Mouse (Mus musculus): ENCODE results near the gene Glrx3. TPM values are rescaled to one million over a fixed set of nuclear protein-coding genes. Genes with fewer than 3 reads are reported as not detected.
A peak's percentile ranks its signal among the peaks of the same experiment; 100 is the strongest.

The Glrx3 gene
- polyA plus RNA-seq, 1 experiment from 2014 or later: 254 TPM

DNA sequence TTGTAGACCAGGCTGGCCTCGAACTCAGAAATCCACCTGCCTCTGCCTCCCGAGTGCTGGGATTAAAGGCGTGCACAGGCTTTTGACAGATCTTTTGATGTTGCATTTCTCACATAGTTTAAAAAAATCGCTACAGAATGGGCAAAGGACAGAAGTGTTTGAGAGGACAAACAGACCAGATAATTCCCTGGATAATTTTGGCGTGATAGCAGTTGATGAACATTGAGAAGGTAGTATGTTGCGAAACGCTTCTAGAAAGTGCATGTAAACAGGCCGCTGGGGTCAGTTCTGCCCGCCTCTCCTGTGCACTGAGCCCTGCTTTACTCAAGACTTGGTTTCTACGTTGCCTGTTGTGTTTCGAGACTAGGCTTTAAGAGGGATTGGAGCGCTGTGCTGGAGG lies 7.9 kb downstream of the Glrx3 start:
- Histone ChIP-seq H3K9ac (ENCODE audit: low read depth, low read length) (no peak overlapping the region), H3K27me3 (ENCODE audit: control insufficient read depth, insufficient read depth, low read depth, low read length) (no peaks in the 10 kb centered on the region), H3K4me2 (ENCODE audit: low read length) (no peak overlapping the region), H3K4me1 (ENCODE audit: control insufficient read depth, insufficient read depth, low read length) (no peaks in the 10 kb centered on the region; the same call in 1 of the 2 replicates), H3K9me3 (replicated peaks; ENCODE audit: control insufficient read depth, low read length, poor library complexity, severe bottlenecking) (no peaks in the 10 kb centered on the region), H3K4me3 (ENCODE audit: low read depth, low read length) (no peak overlapping the region), H3K27ac (ENCODE audit: low read length) (no peak overlapping the region), H3K36me3 (ENCODE audit: control insufficient read depth, insufficient read depth, low read length) (peaks cover 23% of the 10 kb centered on the region)
- WGBS: 96% methylated on average over 12 of the region's 12 CpGs
- no peak for ATAC-seq

DNA sequence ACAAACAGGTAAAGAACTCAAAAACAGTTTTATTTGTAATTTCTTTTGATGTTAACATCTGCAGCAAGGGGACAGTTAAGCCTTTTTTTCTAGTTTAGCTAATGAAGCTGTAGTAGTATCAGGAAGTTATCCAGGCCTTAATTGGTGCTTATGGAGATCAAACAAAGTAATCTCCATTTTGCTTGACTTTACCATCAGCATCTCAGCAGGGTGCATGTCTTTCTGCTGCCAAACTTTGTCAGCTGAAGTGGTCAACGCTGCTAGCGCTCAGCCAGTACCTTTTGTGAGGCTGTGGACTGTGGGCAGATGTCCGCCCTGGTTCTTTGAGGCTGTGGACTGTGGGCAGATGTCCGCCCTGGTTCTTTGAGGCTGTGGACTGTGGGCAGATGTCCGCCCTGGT lies 24.0 kb downstream of the Glrx3 start:
- Histone ChIP-seq H3K27ac (ENCODE audit: low read length) (no peak overlapping the region), H3K9ac (ENCODE audit: low read depth, low read length) (no peak overlapping the region), H3K4me2 (ENCODE audit: low read length) (no peak overlapping the region), H3K4me1 (ENCODE audit: control insufficient read depth, insufficient read depth, low read length) (0 out of 2 replicates have a peak, but pooled peaks cover 3% of the 10 kb centered on the region), H3K27me3 (ENCODE audit: control insufficient read depth, insufficient read depth, low read depth, low read length) (no peaks in the 10 kb centered on the region), H3K4me3 (ENCODE audit: low read depth, low read length) (no peak overlapping the region), H3K9me3 (replicated peaks; ENCODE audit: control insufficient read depth, low read length, poor library complexity, severe bottlenecking) (no peaks in the 10 kb centered on the region), H3K36me3 (ENCODE audit: control insufficient read depth, insufficient read depth, low read length) (peaks cover 10% of the 10 kb centered on the region)
- WGBS: 52% methylated on average over 5 of the region's 5 CpGs
- ATAC-seq: no peak

GRCm38 (mm10) chr7:137468174-137468573 lies 30.8 kb downstream of the Glrx3 start:
- Histone ChIP-seq H3K4me3 (ENCODE audit: low read depth, low read length) (no peak overlapping the region), H3K9ac (ENCODE audit: low read depth, low read length) (no peak overlapping the region), H3K9me3 (replicated peaks; ENCODE audit: control insufficient read depth, low read length, poor library complexity, severe bottlenecking) (no peaks in the 10 kb centered on the region), H3K27ac (ENCODE audit: low read length) (no peak overlapping the region), H3K4me2 (ENCODE audit: low read length) (no peak overlapping the region), H3K27me3 (ENCODE audit: control insufficient read depth, insufficient read depth, low read depth, low read length) (no peaks in the 10 kb centered on the region), H3K36me3 (ENCODE audit: control insufficient read depth, insufficient read depth, low read length) (peaks cover 16% of the 10 kb centered on the region), H3K4me1 (ENCODE audit: control insufficient read depth, insufficient read depth, low read length) (no peaks in the 10 kb centered on the region)
- ATAC-seq: no peak
- WGBS: 67% methylated on average over 4 of the region's 4 CpGs

GRCm38 (mm10) chr7:137471431-137472120 lies 34.2 kb downstream of the Glrx3 start:
- peak; percentile 32; the same call in 1 of the 2 replicates for ATAC-seq
- H3K4me1 ChIP-seq (ENCODE audit: control insufficient read depth, insufficient read depth, low read length): no peaks in the 10 kb centered on the region
- no peaks in the 10 kb centered on the region for H3K9me3 ChIP-seq (replicated peaks; ENCODE audit: control insufficient read depth, low read length, poor library complexity, severe bottlenecking)
- H3K27me3 ChIP-seq (ENCODE audit: control insufficient read depth, insufficient read depth, low read depth, low read length): no peaks in the 10 kb centered on the region
- H3K27ac ChIP-seq (ENCODE audit: low read length): no peak overlapping the region
- no peak overlapping the region for H3K9ac ChIP-seq (ENCODE audit: low read depth, low read length)
- no peak overlapping the region for H3K4me3 ChIP-seq (ENCODE audit: low read depth, low read length)
- 67% methylated on average over 7 of the region's 7 CpGs for WGBS
- no peak overlapping the region for H3K4me2 ChIP-seq (ENCODE audit: low read length)
- H3K36me3 ChIP-seq (ENCODE audit: control insufficient read depth, insufficient read depth, low read length): peaks cover 7% of the 10 kb centered on the region; the same call in 1 of the 2 replicates

DNA sequence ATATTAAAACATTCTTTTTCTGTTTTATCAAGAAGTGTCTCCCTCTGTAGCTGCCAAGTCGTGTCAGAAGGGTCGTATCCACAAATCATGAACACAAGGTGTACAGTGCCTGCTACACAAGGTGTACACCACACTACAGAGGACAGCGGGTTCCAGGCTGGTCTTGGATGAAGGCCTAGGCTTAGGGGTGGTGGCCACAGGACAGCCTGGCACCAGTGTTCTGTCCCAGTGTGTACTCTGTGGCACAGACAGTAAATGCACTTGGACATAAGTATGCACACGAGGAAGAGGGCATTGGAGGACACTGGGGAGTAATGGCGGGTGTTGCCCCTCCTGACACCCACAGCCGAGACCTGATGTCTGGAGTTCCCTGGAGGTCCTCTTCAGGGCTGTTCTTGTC lies 34.7 kb downstream of the Glrx3 start:
- Histone ChIP-seq H3K36me3 (ENCODE audit: control insufficient read depth, insufficient read depth, low read length) (peaks cover 7% of the 10 kb centered on the region; the same call in 1 of the 2 replicates), H3K4me1 (ENCODE audit: control insufficient read depth, insufficient read depth, low read length) (no peaks in the 10 kb centered on the region), H3K27me3 (ENCODE audit: control insufficient read depth, insufficient read depth, low read depth, low read length) (no peaks in the 10 kb centered on the region), H3K9me3 (replicated peaks; ENCODE audit: control insufficient read depth, low read length, poor library complexity, severe bottlenecking) (no peaks in the 10 kb centered on the region), H3K4me2 (ENCODE audit: low read length) (no peak overlapping the region), H3K27ac (ENCODE audit: low read length) (no peak overlapping the region), H3K4me3 (ENCODE audit: low read depth, low read length) (no peak overlapping the region), H3K9ac (ENCODE audit: low read depth, low read length) (no peak overlapping the region)
- 85% methylated on average over 6 of the region's 6 CpGs for WGBS
- ATAC-seq: peak; percentile 42

DNA sequence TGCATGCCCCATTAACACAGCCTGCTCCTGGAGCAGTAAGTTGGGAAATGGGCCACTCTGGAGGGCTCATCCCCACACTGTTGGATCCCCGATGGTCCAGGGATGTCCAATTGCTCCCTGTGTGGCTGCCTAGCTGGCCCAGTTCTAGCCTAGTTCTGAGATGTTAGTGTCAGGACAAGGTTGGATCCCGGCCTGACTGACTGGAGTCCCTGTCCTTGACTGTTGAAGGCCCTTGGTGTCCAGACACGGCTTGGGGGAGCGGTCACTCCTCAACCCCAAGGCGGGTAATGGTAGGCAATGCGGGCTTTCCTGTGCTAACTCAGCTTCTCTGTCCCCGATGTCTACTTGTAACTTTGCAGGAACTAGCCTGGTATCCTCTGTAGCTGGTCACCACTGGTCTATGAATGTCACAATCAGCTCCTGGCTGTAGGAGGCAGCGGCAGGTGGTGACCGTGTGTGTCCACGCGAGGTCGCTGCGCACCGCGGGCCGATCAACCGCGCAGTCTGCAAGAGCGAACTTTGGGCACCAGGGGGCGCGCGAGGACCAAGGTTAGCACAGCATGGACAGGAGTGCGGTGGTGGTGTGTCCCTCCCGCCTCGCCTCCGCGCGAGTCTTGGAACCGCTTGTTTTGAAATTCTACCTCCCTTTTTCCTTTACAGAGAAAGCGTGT lies 40.7 kb downstream of the Glrx3 start:
- peak overlapping the region; percentile 27 for H3K4me3 ChIP-seq (ENCODE audit: low read depth, low read length)
- H3K4me2 ChIP-seq (ENCODE audit: low read length): peak overlapping the region; percentile 63
- H3K27me3 ChIP-seq (ENCODE audit: control insufficient read depth, insufficient read depth, low read depth, low read length): no peaks in the 10 kb centered on the region
- H3K9me3 ChIP-seq (replicated peaks; ENCODE audit: control insufficient read depth, low read length, poor library complexity, severe bottlenecking): no peaks in the 10 kb centered on the region
- H3K9ac ChIP-seq (ENCODE audit: low read depth, low read length): peak overlapping the region; percentile 62
- no peaks in the 10 kb centered on the region for H3K36me3 ChIP-seq (ENCODE audit: control insufficient read depth, insufficient read depth, low read length)
- ATAC-seq: peak; percentile 94
- peaks cover 4% of the 10 kb centered on the region; the same call in 1 of the 2 replicates for H3K4me1 ChIP-seq (ENCODE audit: control insufficient read depth, insufficient read depth, low read length)
- 14% methylated on average over 30 of the region's 30 CpGs for WGBS
- no peak overlapping the region for H3K27ac ChIP-seq (ENCODE audit: low read length)

DNA sequence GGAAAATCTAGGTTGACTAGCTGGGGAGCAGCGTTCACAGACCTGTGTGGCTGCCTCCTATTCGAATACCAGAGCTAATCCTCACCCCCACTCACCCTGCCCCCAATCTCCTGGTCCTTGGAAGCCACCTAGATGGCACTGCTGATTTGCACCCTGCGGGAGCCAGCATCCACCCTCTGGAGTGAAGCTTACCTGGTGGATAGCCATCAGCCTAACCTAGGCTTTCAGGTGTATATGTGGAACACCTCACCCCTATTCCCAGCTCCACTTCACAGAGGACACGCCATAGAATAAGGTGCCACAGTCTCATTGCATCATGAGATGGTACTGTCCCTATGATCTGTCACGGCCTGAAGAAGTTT lies 41.2 kb downstream of the Glrx3 start:
- peak overlapping the region; percentile 62 for H3K9ac ChIP-seq (ENCODE audit: low read depth, low read length)
- peaks cover 4% of the 10 kb centered on the region; the same call in 1 of the 2 replicates for H3K4me1 ChIP-seq (ENCODE audit: control insufficient read depth, insufficient read depth, low read length)
- no peaks in the 10 kb centered on the region for H3K9me3 ChIP-seq (replicated peaks; ENCODE audit: control insufficient read depth, low read length, poor library complexity, severe bottlenecking)
- peak overlapping the region; percentile 63 for H3K4me2 ChIP-seq (ENCODE audit: low read length)
- H3K27me3 ChIP-seq (ENCODE audit: control insufficient read depth, insufficient read depth, low read depth, low read length): no peaks in the 10 kb centered on the region
- no peaks in the 10 kb centered on the region for H3K36me3 ChIP-seq (ENCODE audit: control insufficient read depth, insufficient read depth, low read length)
- 30% methylated on average over 5 of the region's 5 CpGs for WGBS
- peak overlapping the region; percentile 27 for H3K4me3 ChIP-seq (ENCODE audit: low read depth, low read length)
- no peak overlapping the region for H3K27ac ChIP-seq (ENCODE audit: low read length)
- ATAC-seq: peak; percentile 65

GRCm38 (mm10) chr7:137480839-137481238 lies 43.4 kb downstream of the Glrx3 start:
- 83% methylated on average over 6 of the region's 6 CpGs for WGBS
- Histone ChIP-seq H3K4me1 (ENCODE audit: control insufficient read depth, insufficient read depth, low read length) (peaks cover 4% of the 10 kb centered on the region; the same call in 1 of the 2 replicates), H3K4me2 (ENCODE audit: low read length) (no peak overlapping the region), H3K4me3 (ENCODE audit: low read depth, low read length) (no peak overlapping the region), H3K27ac (ENCODE audit: low read length) (no peak overlapping the region), H3K36me3 (ENCODE audit: control insufficient read depth, insufficient read depth, low read length) (no peaks in the 10 kb centered on the region), H3K9me3 (replicated peaks; ENCODE audit: control insufficient read depth, low read length, poor library complexity, severe bottlenecking) (no peaks in the 10 kb centered on the region), H3K9ac (ENCODE audit: low read depth, low read length) (no peak overlapping the region), H3K27me3 (ENCODE audit: control insufficient read depth, insufficient read depth, low read depth, low read length) (no peaks in the 10 kb centered on the region)
- ATAC-seq: no peak

DNA sequence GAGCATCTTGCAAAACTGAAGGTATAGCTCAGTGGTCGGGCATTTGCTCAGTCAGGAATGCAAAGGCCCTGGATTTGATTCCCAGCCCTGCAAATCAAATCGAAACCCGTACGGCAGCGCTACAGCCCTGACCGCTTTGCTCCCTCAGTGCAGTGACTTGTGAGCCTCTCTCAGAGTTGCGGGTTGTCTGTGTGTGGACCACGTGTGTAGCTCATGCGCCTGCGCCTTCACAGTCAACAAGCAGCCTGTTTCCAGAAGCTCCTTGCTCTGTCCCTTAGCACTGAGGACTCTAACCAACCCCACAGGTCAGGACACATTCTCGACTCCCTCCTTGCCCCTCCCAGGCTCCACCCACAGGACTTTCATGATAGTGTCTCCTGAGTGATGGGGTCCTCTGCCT lies 46.6 kb downstream of the Glrx3 start:
- H3K4me3 ChIP-seq (ENCODE audit: low read depth, low read length): no peak overlapping the region
- no peaks in the 10 kb centered on the region for H3K9me3 ChIP-seq (replicated peaks; ENCODE audit: control insufficient read depth, low read length, poor library complexity, severe bottlenecking)
- 86% methylated on average over 11 of the region's 11 CpGs for WGBS
- no peak overlapping the region for H3K4me2 ChIP-seq (ENCODE audit: low read length)
- no peak for ATAC-seq
- no peaks in the 10 kb centered on the region; the same call in 1 of the 2 replicates for H3K4me1 ChIP-seq (ENCODE audit: control insufficient read depth, insufficient read depth, low read length)
- no peaks in the 10 kb centered on the region for H3K36me3 ChIP-seq (ENCODE audit: control insufficient read depth, insufficient read depth, low read length)
- no peak overlapping the region for H3K27ac ChIP-seq (ENCODE audit: low read length)
- no peaks in the 10 kb centered on the region for H3K27me3 ChIP-seq (ENCODE audit: control insufficient read depth, insufficient read depth, low read depth, low read length)
- H3K9ac ChIP-seq (ENCODE audit: low read depth, low read length): no peak overlapping the region
